Mouse (Mus musculus) erythroblast, embryonic 14.5 days (primary cell): ENCODE data around the gene Hexim2.

ENCODE experiments used
- GATA1 ChIP-seq: IDR thresholded peaks from 2 replicates; pipeline ENCODE4 v1.6.1; 2012; ENCODE audit warnings: low read length, inconsistent platforms, mixed read lengths
- TAL1 ChIP-seq: IDR thresholded peaks from 3 replicates; pipeline ENCODE4 v1.6.1; 2012; ENCODE audit warnings: low read length, inconsistent platforms, mixed read lengths

DNA sequence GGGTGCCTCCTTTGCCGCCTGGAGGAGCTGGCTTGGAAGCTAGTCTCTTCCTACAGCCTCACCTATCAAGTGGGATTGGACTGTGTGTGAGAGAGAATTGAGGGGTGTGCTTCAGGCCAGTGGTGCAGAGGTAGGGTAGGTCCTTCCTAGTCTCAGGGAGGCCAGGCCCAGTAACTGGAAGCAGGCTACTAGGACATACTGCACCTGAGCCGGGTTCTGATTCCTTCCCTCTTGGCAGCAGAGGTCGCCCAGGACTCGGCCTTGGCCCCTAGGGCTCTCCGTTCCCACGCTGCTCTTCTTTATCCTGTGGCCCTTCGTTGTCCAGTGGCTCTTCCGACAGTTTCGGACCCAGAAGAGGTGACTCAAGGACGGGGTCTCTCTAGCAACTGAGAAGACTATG, 20.9 kb upstream of the Hexim2 start:
- TF ChIP-seq TAL1 = no peak
- no peak for TF ChIP-seq GATA1
